Mouse (Mus musculus) small intestine, adult 2 months (tissue): ENCODE measurements around the gene Tmem262.

ENCODE experiments used
- CTCF ChIP-seq: fragments of 200-500 bp; IDR thresholded peaks from 2 replicates; pipeline ENCODE4 v1.5.1; 2012; ENCODE audit warnings: low read depth, mild to moderate bottlenecking, control low read depth, inconsistent platforms, low read length, moderate library complexity, mixed read lengths; ENCODE audit not compliant: insufficient replicate concordance, insufficient read length; ENCODE audit errors: extremely low read depth
- POLR2A ChIP-seq: fragments of 200-500 bp; IDR thresholded peaks from 2 replicates; pipeline ENCODE4 v1.6.1; 2012; ENCODE audit warnings: low read depth, mild to moderate bottlenecking, control low read depth, inconsistent platforms, low read length, moderate library complexity

DNA sequence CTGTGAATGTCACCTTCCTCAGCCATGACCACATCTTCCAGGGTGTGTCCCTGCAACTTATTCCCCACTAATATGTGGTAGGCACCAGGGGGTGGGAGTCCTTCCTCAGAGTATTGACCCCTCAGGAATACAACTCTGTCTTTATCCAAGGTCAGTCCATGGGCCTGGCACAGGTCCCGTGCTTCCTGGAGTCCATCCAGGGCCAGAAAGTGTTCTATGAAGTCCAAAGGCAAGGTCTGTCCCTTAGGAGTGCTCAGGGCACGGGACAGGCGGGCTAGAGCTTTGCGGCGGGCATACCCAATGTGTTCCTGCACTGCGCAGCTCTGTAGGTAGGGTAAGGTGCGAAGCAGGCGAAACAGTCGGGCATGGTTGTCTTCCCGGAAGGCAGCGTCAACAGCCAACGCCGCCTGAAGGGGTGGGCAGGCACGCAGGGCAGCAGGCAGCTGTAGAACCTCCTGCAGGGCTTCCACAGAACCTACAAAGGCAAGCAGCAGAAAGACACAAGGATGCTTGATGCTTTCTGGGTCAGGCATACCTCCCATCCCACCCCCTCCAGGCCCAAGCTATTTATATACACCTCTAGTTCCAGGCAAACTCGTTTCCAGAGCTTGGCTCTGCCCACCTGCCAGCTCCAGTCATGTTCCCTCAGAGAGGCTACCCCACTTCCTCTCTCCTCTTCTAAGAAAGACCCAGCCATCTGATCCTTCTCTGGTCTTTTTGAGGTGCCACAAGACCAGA lies 36.4 kb downstream of the Tmem262 start:
- TF ChIP-seq POLR2A: no peak
- TF ChIP-seq CTCF: no peak
